Mouse (Mus musculus) layer of hippocampus, adult 9-10 months (tissue): Measurements from ENCODE around the gene Tmem121.
A peak's percentile ranks its signal among the peaks of the same experiment; 100 is the strongest.
"Not testable (repeated sequence)": the region's sequence is repeated elsewhere in the genome, so short reads cannot be mapped to it uniquely, and the experiment has no call there.

ENCODE experiments used
- DNase-seq: peaks from one replicate; pipeline ENCODE4 v3.0.0; 2022; ENCODE audit warnings: low spot score

Gene Tmem121

GRCm38 (mm10) chr12:113187584-113188295 lies 2.0 kb downstream of the Tmem121 start:
- DNase-seq: peak; percentile 72

- no peak for DNase-seq
Measured at GRCm38 (mm10) chr12:113188349-113189055, 2.8 kb downstream of the Tmem121 start.

DNA sequence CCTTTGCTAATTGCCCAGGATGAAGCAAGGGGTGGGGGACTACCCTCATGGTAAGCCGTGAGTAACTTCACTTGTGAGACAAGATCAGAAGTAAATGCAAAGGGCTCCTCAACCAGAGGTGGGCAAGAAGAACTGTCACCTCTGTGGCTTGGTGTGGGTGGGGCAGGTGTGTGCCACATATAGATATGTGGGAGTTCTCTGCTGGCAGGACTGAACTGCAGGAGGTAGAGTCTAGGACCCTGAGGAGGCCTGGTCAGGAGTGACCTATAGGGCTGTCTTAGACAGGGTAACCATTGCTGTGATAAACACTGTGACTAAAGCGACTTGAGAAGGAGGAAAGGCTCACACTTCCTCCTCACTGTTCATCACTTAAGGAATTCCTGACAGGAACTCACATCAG lies 7.7 kb downstream of the Tmem121 start:
- DNase-seq: no peak

DNA sequence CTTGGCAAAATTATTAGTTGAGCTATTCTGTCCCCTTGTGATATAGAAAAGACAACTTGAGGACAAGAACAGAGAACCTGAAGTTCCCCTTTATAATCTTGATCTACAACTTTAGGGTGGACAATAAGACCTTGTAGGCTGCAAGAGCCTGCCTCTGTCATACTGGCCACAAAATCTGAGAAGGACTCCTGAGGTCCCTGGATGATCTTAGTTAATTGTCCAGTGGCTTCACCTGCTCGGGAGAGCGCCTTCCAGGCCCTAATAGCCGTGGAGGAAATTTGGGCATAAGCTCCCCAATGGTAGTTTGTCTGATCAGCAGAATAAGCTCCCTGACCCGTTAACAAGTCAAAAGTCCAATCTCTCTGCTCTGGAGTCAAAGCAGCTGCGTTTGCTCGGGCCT lies 13.4 kb downstream of the Tmem121 start:
- DNase-seq: not testable (repeated sequence)

DNA sequence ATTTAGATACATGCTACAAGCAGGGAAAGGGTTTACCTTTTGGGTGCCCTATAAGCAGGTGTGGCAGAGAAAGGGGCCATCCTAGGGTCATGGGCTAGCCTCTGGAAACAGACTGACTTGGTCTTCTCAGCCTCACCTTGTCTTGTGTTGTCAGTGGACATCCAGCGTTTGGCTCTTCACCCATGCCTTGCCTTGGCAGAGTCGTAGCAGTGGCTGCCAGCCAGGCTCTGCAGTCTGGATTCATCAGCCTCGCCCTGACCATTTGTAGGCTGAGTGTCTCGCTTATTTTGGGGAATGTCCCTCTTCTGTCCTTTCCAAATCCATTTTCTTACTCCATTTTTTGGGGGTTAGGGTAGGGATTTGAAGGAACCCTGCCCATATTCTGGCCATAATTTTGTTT lies 15.6 kb downstream of the Tmem121 start:
- no peak for DNase-seq

DNA sequence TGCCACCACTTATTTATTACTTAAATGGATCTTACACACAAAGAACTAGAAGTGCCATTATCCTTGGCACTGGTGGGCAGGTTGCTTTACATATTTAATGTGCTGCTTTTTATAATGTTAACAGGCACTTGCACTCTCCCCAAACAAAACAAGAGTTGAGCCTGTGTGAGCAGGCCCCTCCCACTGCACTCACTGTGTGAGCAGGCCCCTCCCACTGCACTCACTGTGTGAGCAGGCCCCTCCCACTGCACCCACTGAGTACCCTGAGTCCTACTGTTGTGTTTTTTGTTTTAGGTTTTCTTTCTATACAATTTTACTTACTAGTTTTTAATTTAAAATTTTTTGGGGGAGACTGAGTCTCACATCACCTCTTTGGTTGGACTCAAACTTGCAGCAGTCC lies 16.3 kb downstream of the Tmem121 start:
- DNase-seq: no peak

GRCm38 (mm10) chr12:113203522-113203921 lies 17.8 kb downstream of the Tmem121 start:
- no peak for DNase-seq

- no peak for DNase-seq
Measured at GRCm38 (mm10) chr12:113205251-113205942, 19.7 kb downstream of the Tmem121 start.

DNA sequence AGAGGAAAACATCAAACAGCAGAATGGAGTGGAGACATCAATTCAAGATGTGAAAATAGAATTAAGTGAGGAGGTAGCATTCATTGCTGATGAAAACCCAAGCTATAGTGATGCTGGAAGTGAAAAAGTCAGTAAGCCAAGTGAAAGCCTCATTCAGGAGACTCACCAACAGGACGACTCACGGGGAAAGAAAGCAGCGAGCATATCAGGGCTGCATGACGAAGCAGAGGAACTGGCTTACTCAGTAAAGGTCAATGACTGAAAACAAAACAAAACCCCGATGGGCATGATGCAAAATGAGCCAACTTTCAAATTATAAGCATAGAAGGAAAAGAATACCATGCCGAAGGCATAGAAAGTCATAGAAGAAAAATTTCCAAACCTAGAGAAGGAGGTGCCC lies 22.0 kb downstream of the Tmem121 start:
- no peak for DNase-seq

GRCm38 (mm10) chr12:113210586-113211378 lies 25.1 kb downstream of the Tmem121 start:
- DNase-seq: no peak

- DNase-seq: no peak
Measured at GRCm38 (mm10) chr12:113211772-113212171, 26.0 kb downstream of the Tmem121 start.

GRCm38 (mm10) chr12:113212326-113212924 lies 26.7 kb downstream of the Tmem121 start:
- DNase-seq: no peak

DNA sequence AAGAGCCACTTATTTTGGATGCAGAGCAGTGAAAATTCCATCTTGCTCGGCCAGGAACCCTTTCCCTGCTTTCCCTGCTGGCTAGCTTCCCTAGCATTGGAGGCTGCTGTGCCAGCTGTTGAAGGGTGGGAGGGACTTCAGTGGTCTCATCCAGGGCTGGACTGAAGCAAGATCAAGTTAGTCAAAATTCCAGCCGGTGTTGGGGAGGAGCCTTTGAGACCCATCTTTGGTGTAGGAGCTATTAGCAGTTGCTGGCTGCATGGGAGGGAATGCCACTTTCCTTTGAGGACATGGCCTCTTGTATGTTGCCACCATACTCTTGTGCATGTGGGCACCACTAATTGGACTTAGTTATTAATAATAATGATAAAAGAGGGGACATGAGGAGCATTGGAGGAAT lies 27.5 kb downstream of the Tmem121 start:
- DNase-seq: no peak

DNA sequence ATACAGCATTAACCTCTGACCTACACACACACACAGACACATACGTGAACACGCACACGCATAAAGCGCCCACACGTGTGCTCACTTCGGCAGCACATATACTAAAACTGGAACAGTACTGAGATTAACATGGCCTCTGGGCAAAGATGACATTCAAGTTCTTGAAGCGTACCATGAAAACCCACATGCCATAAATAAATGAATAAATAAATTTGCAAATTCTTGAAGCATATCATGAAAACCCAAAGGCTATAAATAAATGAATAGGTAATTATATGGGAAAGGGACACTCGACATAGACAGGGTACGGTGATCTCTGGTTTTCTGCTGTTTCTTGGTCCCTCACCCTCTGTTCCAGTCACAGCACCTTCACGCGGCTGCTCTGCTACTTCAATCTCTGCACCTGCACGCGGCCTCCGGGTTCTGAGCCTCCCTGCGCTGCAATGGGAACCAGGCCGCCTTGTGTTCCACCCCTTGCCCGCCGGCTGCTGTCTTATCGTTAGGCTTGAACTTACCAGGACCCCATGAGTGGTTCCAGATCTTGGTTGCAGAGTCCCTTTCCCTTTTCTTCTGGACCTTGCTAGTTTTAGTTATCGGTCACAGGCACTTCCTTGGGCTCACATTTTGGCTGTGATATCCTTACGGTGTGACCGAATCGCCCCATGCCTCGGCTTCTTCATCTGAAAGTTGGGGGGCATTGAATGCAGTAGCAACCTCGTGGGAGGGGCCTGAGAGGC lies 28.5 kb downstream of the Tmem121 start:
- DNase-seq: no peak

- DNase-seq: no peak
Measured at GRCm38 (mm10) chr12:113214972-113215666, 29.4 kb downstream of the Tmem121 start.

DNA sequence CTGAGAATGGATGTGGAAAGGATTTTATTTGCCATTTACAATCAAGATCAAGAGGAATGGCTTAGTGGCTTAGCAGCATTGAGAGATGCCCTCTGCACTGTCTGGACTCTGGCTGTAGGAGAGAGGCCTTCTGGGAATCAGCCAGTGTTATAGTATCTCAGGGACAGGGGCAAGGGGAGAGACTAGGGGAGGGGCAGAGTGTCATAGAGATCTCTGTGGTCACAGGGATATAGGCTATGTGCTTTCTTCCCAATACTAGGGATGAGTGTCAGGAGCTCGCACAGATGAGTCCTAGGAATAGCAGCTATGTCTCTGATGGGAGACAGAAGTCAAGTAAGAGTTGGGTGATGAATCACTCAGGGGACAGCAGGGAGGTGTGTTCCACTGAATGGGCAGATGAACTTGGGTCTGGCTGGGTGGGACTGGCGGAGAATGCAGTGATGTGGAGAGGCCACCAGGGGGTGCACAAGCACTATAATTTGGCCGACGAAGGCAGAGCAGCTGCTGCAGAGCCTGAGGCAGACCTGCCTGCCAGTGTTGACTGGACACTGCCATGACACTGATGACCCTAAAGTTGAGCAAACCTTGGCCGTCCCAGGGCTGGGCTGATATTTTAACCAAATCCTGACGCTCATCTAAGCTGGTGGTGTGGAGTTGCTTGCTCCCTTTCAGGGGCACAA lies 30.1 kb downstream of the Tmem121 start:
- DNase-seq: no peak

DNA sequence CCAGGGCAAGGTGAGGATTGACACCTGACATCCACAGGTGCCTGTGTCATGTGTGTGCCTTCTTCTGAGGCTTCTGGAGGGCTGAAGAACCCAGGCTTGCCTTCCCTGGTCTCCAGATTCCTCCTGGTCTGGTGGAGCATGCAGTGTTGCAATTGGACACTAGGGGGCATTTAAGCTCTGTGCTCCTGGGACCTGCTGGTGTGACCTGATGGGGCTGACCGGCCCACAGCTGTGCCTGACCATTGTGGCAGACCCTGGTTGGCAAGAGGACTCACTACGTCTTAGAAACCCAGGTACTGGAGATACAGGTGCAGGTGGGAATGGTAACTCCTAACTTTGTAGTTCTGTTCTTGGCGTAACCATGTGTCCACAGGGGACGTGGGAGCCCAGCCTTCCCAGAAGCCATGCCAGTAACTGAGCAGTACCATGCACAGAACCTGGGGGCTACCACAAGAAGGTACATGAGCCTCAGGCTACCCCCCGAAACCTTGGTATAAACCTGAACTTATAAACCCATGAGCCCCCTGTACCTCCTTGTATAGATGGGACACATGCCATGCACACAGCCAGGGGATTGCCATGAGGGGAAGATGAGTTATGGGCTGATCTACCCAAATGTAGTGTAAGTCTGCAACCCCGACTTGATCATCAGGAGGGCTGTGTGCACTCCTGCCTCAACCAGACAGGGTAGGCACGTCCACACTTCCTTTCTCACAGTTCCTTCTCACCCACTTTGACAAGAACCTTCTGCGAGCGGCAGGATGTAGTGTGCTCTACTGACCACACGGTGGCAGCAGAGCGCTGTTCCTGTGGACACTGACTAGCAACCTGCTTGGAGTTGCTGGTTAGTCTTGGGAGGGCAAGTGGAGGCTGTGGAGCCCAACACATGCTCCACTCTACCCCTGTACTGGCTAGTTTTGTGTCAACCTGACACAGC lies 31.8 kb downstream of the Tmem121 start:
- DNase-seq: peak; percentile 61

DNA sequence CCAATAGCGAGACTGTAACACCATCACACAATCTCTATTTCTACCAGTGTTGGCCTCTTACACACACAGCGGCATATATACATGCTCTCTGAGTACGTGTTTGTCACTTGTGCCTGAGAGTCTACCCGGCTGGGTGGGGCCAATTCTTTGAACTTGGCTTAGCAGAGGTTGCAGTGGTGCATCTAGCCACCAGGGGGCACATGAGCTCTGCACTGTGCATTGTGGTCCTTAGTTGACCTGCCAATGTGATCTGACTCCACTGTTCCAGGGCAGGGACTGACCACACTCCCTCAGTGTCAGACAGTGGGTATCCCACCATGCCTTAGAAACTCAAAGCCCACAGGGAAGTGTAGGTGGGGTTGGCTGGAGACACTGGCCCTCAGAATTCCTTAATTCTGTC lies 34.1 kb downstream of the Tmem121 start:
- DNase-seq: no peak

GRCm38 (mm10) chr12:113220447-113220846 lies 34.7 kb downstream of the Tmem121 start:
- DNase-seq: peak; percentile 43
